Mouse (Mus musculus) neutrophil, adult 83 days (primary cell): Measurements from ENCODE around the gene Wfdc9. TPM values are rescaled to one million over a fixed set of nuclear protein-coding genes. Genes with fewer than 3 reads are reported as not detected.

Source experiments
- total RNA-seq, 2 experiments: library from RNA; stranded (reverse); gene quantifications; one replicate each; pipeline ENCODE4 v1.2.4; 2023

Wfdc9 gene
- not detected for total RNA-seq

GRCm38 (mm10) chr2:164656483-164656882 is at the start of gene Wfdc9:
Gene Wfdc9 (minus strand): TSS chr2:164656583.

GRCm38 (mm10) chr2:164698201-164698600 is 41.8 kb upstream of the Wfdc9 start, which contains the start of gene Spint4:
Gene Spint4 (plus strand): TSS chr2:164698501.

GRCm38 (mm10) chr2:164684807-164685206 is 28.4 kb upstream of the Wfdc9 start, which contains the start of gene Wfdc13:
Gene Wfdc13 (plus strand): TSS chr2:164685107.

GRCm38 (mm10) chr2:164673987-164674386 is 17.6 kb upstream of the Wfdc9 start, which contains the start of gene Wfdc11:
Gene Wfdc11 (minus strand): TSS chr2:164674087.

GRCm38 (mm10) chr2:164655858-164656257 is 525 bp downstream of the Wfdc9 start, which contains the start of gene Wfdc10:
Gene Wfdc10 (plus strand): TSS chr2:164656046.

GRCm38 (mm10) chr2:164638696-164639095 is 17.7 kb downstream of the Wfdc9 start, which contains the start of gene Wfdc16:
Gene Wfdc16 (minus strand): TSS chr2:164638796.

GRCm38 (mm10) chr2:164613471-164613870 is 42.9 kb downstream of the Wfdc9 start, which contains the start of the genes Wfdc6b and Wfdc8:
Gene Wfdc6b (plus strand): TSS chr2:164613522.
Gene Wfdc8 (minus strand): TSS chr2:164613626.

Other genes starting within 250 kb of the Wfdc9 start
- 1 to 10 TPM; 1.3 to 1.4 TPM for gene Sdc4, start 212.7 kb downstream of the Wfdc9 start, total RNA-seq
- gene Sys1, start 199.6 kb downstream of the Wfdc9 start, total RNA-seq: 10 to 100 TPM; 26.3 to 27.8 TPM
- 1 to 10 TPM in 1 of 2 experiments, not detected in 1; 1.7 TPM for gene Gm20458, start 195.6 kb downstream of the Wfdc9 start, total RNA-seq
- gene Trp53tg5, start 182.9 kb downstream of the Wfdc9 start, total RNA-seq: not detected
- gene Dbndd2, start 170.5 kb downstream of the Wfdc9 start, total RNA-seq: 1 to 10 TPM; 2.1 to 2.7 TPM
- 10 to 100 TPM; 51.9 to 55.3 TPM for gene Pigt, start 159.1 kb downstream of the Wfdc9 start, total RNA-seq
- not detected for gene Wfdc2, start 94.2 kb downstream of the Wfdc9 start, total RNA-seq
- not detected for gene Spint3, start 83.1 kb downstream of the Wfdc9 start, total RNA-seq
- gene Wfdc6a, start 71.1 kb downstream of the Wfdc9 start, total RNA-seq: not detected
- not detected for gene Eppin, start 63.0 kb downstream of the Wfdc9 start, total RNA-seq
- gene Wfdc6b, start 43.1 kb downstream of the Wfdc9 start, total RNA-seq: not detected
- not detected for gene Wfdc8, start 43.0 kb downstream of the Wfdc9 start, total RNA-seq
- gene Wfdc16, start 17.8 kb downstream of the Wfdc9 start, total RNA-seq: not detected
- 10 to 100 TPM; 13.6 to 15.0 TPM for gene Wfdc10, start 537 bp downstream of the Wfdc9 start, total RNA-seq
- gene Wfdc11, start 17.5 kb upstream of the Wfdc9 start, total RNA-seq: not detected
- gene Wfdc13, start 28.5 kb upstream of the Wfdc9 start, total RNA-seq: not detected
- not detected for gene Spint4, start 41.9 kb upstream of the Wfdc9 start, total RNA-seq
- gene Spint5, start 58.7 kb upstream of the Wfdc9 start, total RNA-seq: not detected
- gene Wfdc3, start 89.3 kb upstream of the Wfdc9 start, total RNA-seq: under 1 TPM in 1 of 2 experiments, not detected in 1; 0.22 TPM
- gene Dnttip1, start 89.4 kb upstream of the Wfdc9 start, total RNA-seq: 10 to 100 TPM; 28.8 to 32.0 TPM
- 100 to 1,000 TPM; 118 to 133 TPM for gene Ube2c, start 113.3 kb upstream of the Wfdc9 start, total RNA-seq
- gene Tnnc2, start 123.4 kb upstream of the Wfdc9 start, total RNA-seq: 1 to 10 TPM in 1 of 2 experiments, under 1 TPM in 1; 0.70 to 1.4 TPM
- 1 to 10 TPM; 3.3 to 3.8 TPM for gene Snx21, start 129.2 kb upstream of the Wfdc9 start, total RNA-seq
- gene Acot8, start 148.3 kb upstream of the Wfdc9 start, total RNA-seq: 10 to 100 TPM; 41.6 to 50.0 TPM
- gene Zswim3, start 148.5 kb upstream of the Wfdc9 start, total RNA-seq: 1 to 10 TPM; 3.4 to 4.4 TPM
- gene Zswim1, start 166.1 kb upstream of the Wfdc9 start, total RNA-seq: 1 to 10 TPM; 3.4 to 3.6 TPM
- gene Spata25, start 172.0 kb upstream of the Wfdc9 start, total RNA-seq: not detected
- 100 to 1,000 TPM; 182 to 209 TPM for gene Ctsa, start 176.3 kb upstream of the Wfdc9 start, total RNA-seq
- 1 to 10 TPM; 1.7 to 2.3 TPM for gene Neurl2, start 176.9 kb upstream of the Wfdc9 start, total RNA-seq
- 1 to 10 TPM; 8.9 to 9.6 TPM for gene Pltp, start 201.1 kb upstream of the Wfdc9 start, total RNA-seq
- gene Pcif1, start 222.7 kb upstream of the Wfdc9 start, total RNA-seq: 10 to 100 TPM; 51.1 to 56.8 TPM